Mouse (Mus musculus) c-Kit-positive CD71-positive TER-119-negative erythroid progenitor cells, embryonic 14.5 days (primary cell): ENCODE measurements at regions not wholly inside any gene's neighbourhood (a gene's known extent, or its start where the extent isn't known, plus 50 kb on each side); places are given as distances from the start of the nearest gene placed in this dataset.
A peak's percentile ranks its signal among the peaks of the same experiment; 100 is the strongest.
"Not testable (repeated sequence)": the region's sequence is repeated elsewhere in the genome, so short reads cannot be mapped to it uniquely, and the experiment has no call there.

Experiments
- DNase-seq: peaks from one replicate; pipeline ENCODE4 v3.0.0-alpha.2; 2013; ENCODE audit warnings: low read depth

GRCm38 (mm10) chrX:75734628-75735302, 140.2 kb downstream of the Pls3 start:
- peak; percentile 58 for DNase-seq

- not testable (repeated sequence) for DNase-seq
Observed at GRCm38 (mm10) chrX:75733651-75734050, 141.3 kb downstream of the Pls3 start.

GRCm38 (mm10) chrX:75729791-75730190, 145.2 kb downstream of the Pls3 start:
- not testable (repeated sequence) for DNase-seq

GRCm38 (mm10) chrX:75728507-75728906, 146.5 kb downstream of the Pls3 start:
- DNase-seq: no peak

- DNase-seq: not testable (repeated sequence)
Observed at GRCm38 (mm10) chrX:75723542-75723941, 145.5 kb upstream of the Rab39b start.

- DNase-seq: no peak
Observed at GRCm38 (mm10) chrX:75699949-75700348, 121.9 kb upstream of the Rab39b start.

- DNase-seq: not testable (repeated sequence)
Observed at GRCm38 (mm10) chrX:75675271-75675670, 97.2 kb upstream of the Rab39b start.

GRCm38 (mm10) chrX:75673920-75674665, 96.1 kb upstream of the Rab39b start:
- DNase-seq: peak; percentile 91

GRCm38 (mm10) chrX:75673586-75673919, 95.5 kb upstream of the Rab39b start:
- no peak for DNase-seq

GRCm38 (mm10) chrX:75672976-75673375, 94.9 kb upstream of the Rab39b start:
- DNase-seq: no peak

GRCm38 (mm10) chrX:75667636-75668035, 89.6 kb upstream of the Rab39b start:
- no peak for DNase-seq

- DNase-seq: no peak
Observed at GRCm38 (mm10) chrX:75643402-75643801, 65.4 kb upstream of the Rab39b start.
